Mouse (Mus musculus): ENCODE data around the gene 2210408I21Rik. TPM values are rescaled to one million over a fixed set of nuclear protein-coding genes. Genes with fewer than 3 reads are reported as not detected.
A peak's percentile ranks its signal among the peaks of the same experiment; 100 is the strongest.

The 2210408I21Rik gene
- 10 to 100 TPM; 25.4 to 28.6 TPM for total RNA-seq (2021)
- long read RNA-seq, experiment 1, full-length matches to known transcripts = 4 of 6 reads
- long read RNA-seq, experiment 1, partial matches to known transcripts = 1 of 6 reads
- long read RNA-seq, experiment 1, other reads (novel, unspliced or antisense) = 1 of 6 reads
- long read RNA-seq, experiment 2, partial matches to known transcripts = 2 of 9 reads
- long read RNA-seq, experiment 2, other reads (novel, unspliced or antisense) = 4 of 9 reads

- DNase-seq (ENCODE audit: low spot score in 2 of 2) = peak; percentile 89 to 92
Observed at GRCm38 (mm10) chr13:77134931-77135620, at the start of gene 2210408I21Rik, which contains the start of gene Slf1. 2210408I21Rik (plus strand) TSS chr13:77135540. Slf1 (minus strand) TSS chr13:77135473.

DNA sequence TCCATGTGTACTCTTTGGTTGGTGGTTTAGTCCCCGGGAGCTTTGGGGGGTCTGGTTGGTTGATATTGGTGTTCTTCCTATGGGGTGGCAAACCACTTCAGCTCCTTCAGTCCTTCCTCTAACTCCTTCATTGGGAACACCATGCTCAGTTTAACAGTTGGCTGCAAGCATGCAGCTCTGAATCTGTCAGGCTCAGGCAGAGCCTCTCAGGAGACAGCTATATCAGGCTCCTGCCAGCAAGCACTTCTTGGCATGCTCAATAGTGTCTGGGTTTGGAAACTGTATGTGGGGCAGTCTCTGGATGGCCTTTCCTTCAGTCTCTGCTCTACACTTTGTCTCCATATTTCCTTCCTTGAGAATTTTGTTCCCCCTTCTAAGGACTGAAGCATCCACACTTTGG, 42.5 kb upstream of the 2210408I21Rik start:
- DNase-seq (ENCODE audit: low spot score in 2 of 2) = peak in 1 of 2 experiments; percentile 11

DNA sequence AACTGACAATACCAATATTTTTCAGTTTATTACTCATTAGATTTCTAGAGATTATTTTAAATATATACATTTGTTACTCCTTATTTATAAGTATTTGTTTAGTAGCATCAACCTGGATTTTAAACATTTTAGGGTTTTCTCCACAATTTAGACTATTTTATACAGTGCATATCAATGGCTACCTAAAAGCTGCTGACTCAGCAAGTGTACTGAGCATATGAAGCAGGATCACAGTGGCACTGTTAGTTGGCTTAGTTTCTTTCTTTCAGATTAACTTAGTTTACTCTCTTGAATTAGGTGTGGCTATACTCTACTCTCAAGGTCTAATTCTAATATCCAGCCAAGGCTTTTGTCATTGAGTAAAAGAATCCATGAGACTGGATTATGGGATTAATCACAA, 27.6 kb upstream of the 2210408I21Rik start:
- DNase-seq (ENCODE audit: low spot score in 2 of 2) = no peak

- DNase-seq (ENCODE audit: low spot score in 2 of 2) = no peak
Observed at GRCm38 (mm10) chr13:77118695-77119094, 16.6 kb upstream of the 2210408I21Rik start.

GRCm38 (mm10) chr13:77125159-77125558, 10.2 kb upstream of the 2210408I21Rik start:
- no peak for DNase-seq (ENCODE audit: low spot score in 2 of 2)

DNA sequence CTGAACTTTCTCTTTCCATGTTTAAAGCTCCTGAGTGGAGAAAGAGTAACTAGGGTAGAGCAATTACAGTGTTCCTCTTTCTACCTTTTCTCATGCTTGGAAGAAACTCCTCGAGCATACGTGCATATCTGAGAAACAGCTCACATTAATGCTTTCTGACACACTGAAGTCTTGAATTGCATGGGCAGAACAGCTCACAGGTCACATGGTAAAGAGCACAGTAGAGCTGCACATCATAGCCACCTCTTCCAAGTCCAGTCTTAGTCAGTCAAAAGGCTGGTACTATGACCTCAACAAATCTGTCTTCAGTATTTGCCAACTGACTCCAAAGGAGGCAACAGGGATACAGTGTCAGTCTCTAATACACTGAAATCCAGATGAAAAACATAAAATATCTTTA, 7.1 kb upstream of the 2210408I21Rik start:
- no peak for DNase-seq (ENCODE audit: low spot score in 2 of 2)

DNA sequence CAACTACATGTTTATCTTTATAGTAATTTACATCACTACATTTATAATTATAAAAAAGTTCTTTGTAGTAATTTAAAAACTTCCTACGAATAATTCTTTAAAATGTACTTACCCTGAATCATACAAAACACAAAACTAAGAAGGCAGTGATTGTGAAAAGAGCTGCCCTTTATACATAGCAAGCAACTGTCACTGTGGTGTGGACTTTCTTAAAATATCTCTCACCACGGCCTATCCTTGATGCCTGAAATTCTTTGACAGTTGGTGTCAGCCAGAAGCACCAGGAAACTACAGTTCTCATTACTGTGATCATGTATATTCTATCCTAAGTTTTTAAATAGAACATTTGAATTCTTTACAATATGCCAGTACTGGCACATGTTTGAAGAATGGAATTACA, 4.2 kb upstream of the 2210408I21Rik start:
- DNase-seq (ENCODE audit: low spot score in 2 of 2) = no peak

DNA sequence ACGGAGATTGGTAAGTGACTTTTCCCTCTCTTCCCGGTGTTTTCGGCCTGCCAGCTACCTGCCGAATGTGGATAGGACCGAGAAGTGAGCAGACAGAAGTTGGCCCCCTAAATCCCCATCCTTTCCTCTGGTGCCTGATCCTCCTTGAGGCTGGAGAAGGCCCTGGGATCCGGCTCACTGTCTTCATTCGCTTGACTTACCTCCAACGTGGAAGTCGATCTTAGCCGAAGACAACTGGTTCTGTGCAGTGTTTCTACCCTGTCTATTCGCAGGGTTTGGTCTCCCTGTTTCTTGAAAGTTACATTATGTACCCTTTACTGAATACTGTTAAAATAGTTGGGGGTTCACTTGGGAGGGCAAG, 261 bp downstream of the 2210408I21Rik start:
- DNase-seq (ENCODE audit: low spot score in 2 of 2) = no peak

DNA sequence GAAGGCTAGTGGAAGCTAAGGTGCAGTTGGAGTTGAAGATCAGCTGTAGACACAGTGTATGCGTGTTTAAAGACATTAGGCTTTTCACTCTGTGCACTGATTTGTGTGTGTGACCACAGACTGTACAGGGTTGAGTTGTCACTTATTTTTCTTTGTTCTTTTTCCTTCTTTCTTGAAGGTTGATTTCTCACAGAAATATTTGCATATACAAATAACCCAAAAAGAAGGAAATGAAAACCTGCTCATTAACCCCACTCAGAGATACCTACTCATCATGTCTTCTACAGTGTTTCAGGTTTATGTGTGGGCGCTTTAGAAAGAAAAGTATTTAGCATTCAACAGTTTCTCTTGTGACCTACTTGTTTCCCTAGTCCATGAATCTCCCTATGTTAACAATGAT, 5.5 kb downstream of the 2210408I21Rik start:
- DNase-seq (ENCODE audit: low spot score in 2 of 2) = no peak

- no peak for DNase-seq (ENCODE audit: low spot score in 2 of 2)
Observed at GRCm38 (mm10) chr13:77177931-77178330, 42.6 kb downstream of the 2210408I21Rik start.

DNA sequence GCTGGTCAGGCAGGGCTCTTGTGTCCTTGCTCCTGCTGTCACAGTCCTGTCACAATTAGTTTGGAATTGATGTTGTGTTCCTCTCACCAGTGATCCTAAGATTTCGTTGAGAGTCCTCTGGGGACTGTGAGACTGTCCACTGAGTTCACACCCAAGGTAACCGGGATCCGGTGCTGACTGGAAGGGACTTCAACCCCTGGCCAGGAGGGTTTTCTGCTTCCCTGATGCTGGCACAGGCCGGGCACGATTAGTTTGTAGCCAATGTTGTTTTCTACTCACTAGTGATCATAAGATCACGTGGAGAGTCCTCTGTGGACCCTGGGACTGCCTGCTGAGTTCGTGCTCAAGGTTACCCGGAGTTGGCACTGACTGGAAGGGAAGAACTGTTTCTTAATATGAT, 55.3 kb downstream of the 2210408I21Rik start:
- DNase-seq (ENCODE audit: low spot score in 2 of 2) = no peak

- DNase-seq (ENCODE audit: low spot score in 2 of 2) = no peak
Observed at GRCm38 (mm10) chr13:77192201-77192600, 56.9 kb downstream of the 2210408I21Rik start.

DNA sequence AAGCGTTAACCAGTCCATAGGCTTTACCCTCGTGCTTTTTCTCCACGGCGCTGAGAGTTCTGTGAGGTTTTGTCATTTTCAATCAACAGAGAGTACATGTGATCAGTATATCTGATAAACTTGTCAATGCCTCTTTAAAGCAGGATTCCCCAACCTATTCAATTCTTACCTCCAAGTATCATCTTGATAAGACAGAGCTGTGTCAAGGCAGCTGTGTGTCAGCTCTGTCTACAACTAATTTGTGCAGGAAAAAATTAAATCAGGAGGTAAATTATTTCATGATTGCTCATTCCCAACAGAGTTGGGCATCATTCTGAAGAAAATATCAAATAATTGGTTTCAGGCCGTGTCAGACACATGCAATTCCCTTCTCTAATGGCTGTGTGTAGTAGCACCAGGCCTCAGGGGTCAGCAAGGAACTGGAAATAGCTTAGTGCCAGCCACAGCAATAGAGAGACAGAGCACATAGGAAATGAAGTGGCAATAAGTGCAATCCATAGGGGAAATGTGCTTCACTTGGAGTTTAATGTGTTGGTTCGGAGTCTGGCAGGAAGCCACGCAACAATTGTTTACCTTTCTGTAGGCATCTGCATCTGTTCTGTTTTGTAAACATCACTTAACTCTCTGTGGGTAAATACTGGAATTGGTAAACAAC, 73.6 kb downstream of the 2210408I21Rik start:
- no peak for DNase-seq (ENCODE audit: low spot score in 2 of 2)

GRCm38 (mm10) chr13:77213196-77213595, 77.9 kb downstream of the 2210408I21Rik start:
- no peak for DNase-seq (ENCODE audit: low spot score in 2 of 2)

GRCm38 (mm10) chr13:77215460-77215859, 80.1 kb downstream of the 2210408I21Rik start:
- DNase-seq (ENCODE audit: low spot score in 2 of 2) = no peak

GRCm38 (mm10) chr13:77217672-77218280, 82.4 kb downstream of the 2210408I21Rik start:
- no peak for DNase-seq (ENCODE audit: low spot score in 2 of 2)

DNA sequence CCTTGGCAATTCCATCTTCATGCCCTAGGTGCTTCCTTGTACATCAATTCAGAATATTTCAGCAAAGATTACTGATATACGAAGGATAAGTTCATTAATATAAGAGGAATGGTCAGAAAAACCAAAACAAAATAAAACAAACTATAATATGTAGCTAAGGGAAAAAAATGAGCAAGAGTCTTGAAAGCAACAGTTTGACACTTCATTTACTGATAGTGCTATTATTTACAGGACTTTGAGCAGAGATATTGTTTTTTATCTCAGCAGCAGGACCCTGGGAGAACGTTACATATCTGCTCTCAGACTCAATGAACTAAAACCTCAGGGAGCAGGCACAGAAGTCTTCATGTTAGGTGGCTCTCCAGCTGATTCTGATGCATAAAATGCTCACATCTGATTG, 85.7 kb downstream of the 2210408I21Rik start:
- DNase-seq (ENCODE audit: low spot score in 2 of 2) = no peak

DNA sequence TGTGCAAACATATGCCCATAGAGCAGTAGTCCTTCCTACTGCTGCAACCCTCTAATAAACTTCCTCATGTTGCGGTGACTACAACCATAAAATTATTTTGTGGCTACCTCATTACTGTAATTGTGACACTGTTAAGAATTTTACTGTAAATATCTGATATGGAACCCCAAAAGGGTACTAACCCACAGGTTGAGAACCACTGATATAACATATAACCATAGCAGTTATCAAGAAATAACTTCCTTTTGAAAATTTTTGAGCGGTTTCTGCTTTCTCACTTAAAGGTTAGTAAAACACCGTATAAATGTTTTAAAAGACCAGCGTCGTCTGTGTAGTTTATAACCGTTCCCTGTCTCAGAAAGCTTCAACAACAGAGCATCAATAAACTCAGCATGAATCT, 121.2 kb downstream of the 2210408I21Rik start:
- no peak for DNase-seq (ENCODE audit: low spot score in 2 of 2)

DNA sequence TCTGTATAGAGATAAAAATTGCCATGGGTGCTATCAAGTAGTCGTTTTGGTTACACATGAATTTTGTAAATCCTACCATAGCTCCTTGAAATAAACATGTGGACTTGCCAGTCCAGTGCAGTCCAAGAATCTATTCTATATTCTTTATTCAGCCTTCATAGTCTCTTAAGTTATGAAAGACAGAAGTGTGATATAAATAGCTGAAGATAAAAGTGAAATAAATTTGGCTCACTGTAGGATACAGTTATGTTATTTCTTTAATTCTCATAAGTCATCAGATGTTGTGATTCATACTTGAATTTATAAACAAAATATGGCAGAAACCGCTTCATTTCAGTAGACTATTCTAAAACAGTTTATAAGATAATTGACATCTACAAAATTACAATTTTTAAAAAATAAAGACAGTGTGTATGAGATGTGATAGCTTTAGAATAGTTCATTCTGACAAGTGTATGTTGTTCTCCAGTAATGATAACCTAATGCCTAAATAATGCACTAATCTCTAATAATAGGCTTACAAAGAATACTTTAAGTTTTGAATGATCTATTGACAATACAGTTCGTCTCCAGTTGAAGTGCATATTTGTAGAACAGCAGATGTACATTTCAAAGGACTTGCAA, 127.5 kb downstream of the 2210408I21Rik start:
- no peak for DNase-seq (ENCODE audit: low spot score in 2 of 2)

GRCm38 (mm10) chr13:77263400-77264179, 128.2 kb downstream of the 2210408I21Rik start:
- DNase-seq (ENCODE audit: low spot score in 2 of 2) = no peak

GRCm38 (mm10) chr13:77264481-77264880, 129.1 kb downstream of the 2210408I21Rik start:
- DNase-seq (ENCODE audit: low spot score in 2 of 2) = no peak
